Mouse (Mus musculus): Measurements from ENCODE around the gene Unc45b. TPM values are rescaled to one million over a fixed set of nuclear protein-coding genes. Genes with fewer than 3 reads are reported as not detected.

Unc45b gene
- 11.4 and 20.0 TPM in 2 replicates for polyA plus RNA-seq (2012; rRNA removed; ENCODE audit: low replicate concordance)

GRCm38 (mm10) chr11:82910250-82910649 lies at the start of gene Unc45b:
TSS of gene Unc45b (plus strand) at chr11:82910550.

DNA sequence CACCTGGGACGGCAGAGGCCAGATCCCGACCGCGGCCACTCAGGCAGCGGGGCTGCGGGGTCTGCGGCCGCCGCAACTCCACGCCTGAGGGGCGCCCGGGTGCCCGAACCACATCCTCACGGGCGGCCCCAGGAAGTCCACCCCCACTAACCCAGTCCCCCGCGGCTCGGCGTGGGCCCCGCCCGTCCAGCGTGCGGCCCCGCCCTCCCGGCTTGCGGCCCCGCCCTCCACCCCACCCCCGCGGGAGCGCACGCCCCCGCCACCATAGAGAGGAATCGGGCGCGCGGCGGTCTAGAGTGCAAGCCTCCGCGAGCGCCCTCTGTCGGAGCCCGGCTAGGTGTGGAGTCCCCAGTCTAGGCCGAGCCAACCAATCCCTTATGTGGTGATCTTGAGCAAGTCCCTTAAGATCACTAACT lies 39.3 kb upstream of the Unc45b start, which contains the start of gene Rffl:
Gene Rffl, minus strand, starts transcription at position 180 of the 416 bp plus-strand sequence.

GRCm38 (mm10) chr11:82890342-82890762 lies 20.0 kb upstream of the Unc45b start, which contains the start of gene Rad51d:
TSS of gene Rad51d (minus strand) at chr11:82890614.

GRCm38 (mm10) chr11:82891936-82892335 lies 18.4 kb upstream of the Unc45b start, which contains the start of gene Fndc8:
TSS of gene Fndc8 (plus strand) at chr11:82892124.

GRCm38 (mm10) chr11:82907651-82908607 lies 2.4 kb upstream of the Unc45b start, which contains the start of gene Nle1:
TSS of gene Nle1 (minus strand) at chr11:82908411.

GRCm38 (mm10) chr11:82950736-82951481 lies 40.6 kb downstream of the Unc45b start, which contains the start of gene Slfn5:
TSS of gene Slfn5 (plus strand) at chr11:82951349.

DNA sequence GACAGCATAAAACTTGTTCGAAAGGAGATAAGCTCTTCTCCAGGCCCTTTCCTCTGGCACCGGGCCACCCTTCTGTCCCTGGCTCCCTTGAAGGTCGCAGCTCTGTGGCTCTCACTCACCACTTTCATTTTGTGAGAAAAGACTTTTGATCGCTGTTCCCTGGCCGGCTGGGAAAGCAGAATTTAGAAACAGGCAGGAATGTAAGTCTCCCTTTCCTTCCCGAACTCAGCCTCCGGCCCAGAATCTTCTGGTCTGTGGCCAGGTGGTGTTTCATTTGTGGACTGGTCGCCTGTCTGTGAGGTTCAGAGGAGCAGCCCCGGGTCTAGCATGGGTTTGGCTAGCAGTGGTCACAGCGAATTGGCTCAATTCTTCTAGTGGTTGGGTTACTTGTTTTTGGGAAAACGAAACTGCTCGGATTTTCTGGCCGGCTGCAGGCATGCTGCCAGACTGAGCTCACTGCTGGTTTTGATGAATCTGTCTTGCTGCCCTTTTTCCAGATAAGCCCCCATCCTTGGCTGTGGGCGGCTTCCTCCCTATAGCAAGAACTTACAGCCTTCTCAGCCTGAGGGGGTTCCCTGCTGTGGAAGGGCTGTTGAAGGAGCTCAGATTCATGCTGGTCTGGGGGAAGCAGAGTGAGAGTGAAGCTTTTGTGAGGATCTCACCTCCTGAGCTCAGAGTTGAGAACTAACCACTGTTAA lies 81.3 kb downstream of the Unc45b start, which contains the start of gene Slfn9:
Gene Slfn9, minus strand, starts transcription at position 362 of the 698 bp plus-strand sequence.

Other genes with a start within 250 kb of the Unc45b start
- 0.27 and 0.31 TPM in 2 replicates for gene Cct6b, start 146.2 kb upstream of the Unc45b start, polyA plus RNA-seq (2012; rRNA removed; ENCODE audit: low replicate concordance)
- 3.5 and 7.7 TPM in 2 replicates for gene Zfp830, start 146.2 kb upstream of the Unc45b start, polyA plus RNA-seq (2012; rRNA removed; ENCODE audit: low replicate concordance)
- 12.0 and 35.2 TPM in 2 replicates for gene Lig3, start 129.4 kb upstream of the Unc45b start, polyA plus RNA-seq (2012; rRNA removed; ENCODE audit: low replicate concordance)
- 12.6 and 19.7 TPM in 2 replicates for gene Rffl, start 39.3 kb upstream of the Unc45b start, polyA plus RNA-seq (2012; rRNA removed; ENCODE audit: low replicate concordance)
- 21.9 and 36.2 TPM in 2 replicates for gene Rad51d, start 19.9 kb upstream of the Unc45b start, polyA plus RNA-seq (2012; rRNA removed; ENCODE audit: low replicate concordance)
- 1.0 and 4.9 TPM in 2 replicates for gene Fndc8, start 18.4 kb upstream of the Unc45b start, polyA plus RNA-seq (2012; rRNA removed; ENCODE audit: low replicate concordance)
- 23.3 and 60.5 TPM in 2 replicates for gene Nle1, start 2.1 kb upstream of the Unc45b start, polyA plus RNA-seq (2012; rRNA removed; ENCODE audit: low replicate concordance)
- gene Slfn5, start 40.8 kb downstream of the Unc45b start, polyA plus RNA-seq (2012; rRNA removed; ENCODE audit: low replicate concordance): 23.4 and 39.9 TPM in 2 replicates
- 0.95 and 3.2 TPM in 2 replicates for gene Slfn9, start 81.3 kb downstream of the Unc45b start, polyA plus RNA-seq (2012; rRNA removed; ENCODE audit: low replicate concordance)
- gene Slfn8, start 110.3 kb downstream of the Unc45b start, polyA plus RNA-seq (2012; rRNA removed; ENCODE audit: low replicate concordance): 0.40 and 1.5 TPM in 2 replicates
- 7.2 and 12.0 TPM in 2 replicates for gene Slfn2, start 154.6 kb downstream of the Unc45b start, polyA plus RNA-seq (2012; rRNA removed; ENCODE audit: low replicate concordance)
- gene Slfn1, start 206.3 kb downstream of the Unc45b start, polyA plus RNA-seq (2012; rRNA removed; ENCODE audit: low replicate concordance): 0.59 and 1.6 TPM in 2 replicates

Data from subcutaneous adipose tissue, adult 2 months (tissue).